Mouse (Mus musculus) MEL (cell line): ENCODE data around the gene Yeats2. TPM values are rescaled to one million over a fixed set of nuclear protein-coding genes. Genes with fewer than 3 reads are reported as not detected.

Source experiments
- DNase-seq: peaks from one replicate; pipeline ENCODE4 v3.0.0; 2011; ENCODE audit warnings: low read depth, low spot score
- H3K27ac ChIP-seq: 2 replicates; pipeline ENCODE4 v1.5.1; 2012; ENCODE audit warnings: low read depth, mild to moderate bottlenecking, control low read depth, low read length, moderate library complexity; ENCODE audit not compliant: control insufficient read depth
- H3K27me3 ChIP-seq, 2 experiments: fragments of 150-350 bp in 1 of 2; sonication (generic) in 1 of 2; 2 replicates each; pipeline ENCODE4 v1.6.1; 2012; ENCODE audit warnings: low read length in 2 of 2, mild to moderate bottlenecking in 2 of 2, improper control_type of control experiment in 1 of 2, moderate library complexity in 1 of 2; ENCODE audit not compliant: insufficient read depth in 2 of 2, control insufficient read depth in 1 of 2
- H3K36me3 ChIP-seq, 2 experiments: 2 replicates each; pipeline ENCODE4 v1.6.1; 2012 to 2014; ENCODE audit warnings: low read length in 2 of 2, improper control_type of control experiment in 1 of 2, inconsistent platforms in 1 of 2, mild to moderate bottlenecking in 1 of 2; ENCODE audit not compliant: insufficient read depth in 2 of 2, control insufficient read depth in 1 of 2
- H3K4me1 ChIP-seq, 2 experiments: fragments of 150-350 bp in 1 of 2; sonication (generic) in 1 of 2; 2 replicates each; pipeline ENCODE4 v1.6.1; 2012; ENCODE audit warnings: low read length in 2 of 2, improper control_type of control experiment in 1 of 2, mild to moderate bottlenecking in 1 of 2; ENCODE audit not compliant: insufficient read depth in 2 of 2, control insufficient read depth in 1 of 2
- H3K4me3 ChIP-seq, 2 experiments: fragments of 150-350 bp in 1 of 2; sonication (generic) in 1 of 2; 2 replicates each; pipeline ENCODE4 v1.5.1; 2012; ENCODE audit warnings: low read depth in 2 of 2, low read length in 2 of 2, mild to moderate bottlenecking in 2 of 2, moderate library complexity in 2 of 2, control low read depth in 1 of 2, improper control_type of control experiment in 1 of 2; ENCODE audit not compliant: control insufficient read depth in 1 of 2, insufficient read depth in 1 of 2
- H3K79me2 ChIP-seq: 2 replicates; pipeline ENCODE4 v1.6.1; 2012; ENCODE audit warnings: mild to moderate bottlenecking, low read length, moderate library complexity; ENCODE audit not compliant: control insufficient read depth, poor library complexity, insufficient read depth
- H3K9ac ChIP-seq: 2 replicates; pipeline ENCODE4 v1.6.1; 2012; ENCODE audit warnings: low read depth, mild to moderate bottlenecking, control low read depth, low read length, moderate library complexity; ENCODE audit not compliant: control insufficient read depth, poor library complexity, severe bottlenecking
- H3K9me3 ChIP-seq: fragments of 150-350 bp; sonication (generic); replicated peaks from 2 replicates; pipeline ENCODE4 v1.6.1; 2012; ENCODE audit warnings: mild to moderate bottlenecking, low read length, improper control_type of control experiment, moderate library complexity; ENCODE audit not compliant: insufficient read depth
- BHLHE40 ChIP-seq: IDR thresholded peaks from 2 replicates; pipeline ENCODE4 v1.6.1; 2012; ENCODE audit warnings: low read depth, mild to moderate bottlenecking, inconsistent platforms, low read length, improper control_type of control experiment, borderline replicate concordance
- CHD2 ChIP-seq: IDR thresholded peaks from 2 replicates; pipeline ENCODE4 v1.6.1; 2011; ENCODE audit warnings: low read length, improper control_type of control experiment
- CTCF ChIP-seq, 3 experiments: IDR thresholded peaks in 2 of 3; conservative IDR thresholded peaks in 1 of 3; 2 replicates each; pipeline ENCODE4 v1.5.1; 2011 to 2012; ENCODE audit warnings: low read length in 3 of 3, low read depth in 2 of 3, mild to moderate bottlenecking in 2 of 3, improper control_type of control experiment in 1 of 3, inconsistent platforms in 1 of 3, mixed read lengths in 1 of 3, moderate library complexity in 1 of 3; ENCODE audit not compliant: control insufficient read depth in 1 of 3, insufficient read depth in 1 of 3, poor library complexity in 1 of 3, severe bottlenecking in 1 of 3
- E2F4 ChIP-seq: IDR thresholded peaks from 2 replicates; pipeline ENCODE4 v1.6.1; 2011; ENCODE audit warnings: low read depth, low read length, improper control_type of control experiment, borderline replicate concordance
- ELF1 ChIP-seq: IDR thresholded peaks from 2 replicates; pipeline ENCODE4 v1.6.1; 2014; ENCODE audit warnings: low read depth, mild to moderate bottlenecking, inconsistent platforms, low read length, improper control_type of control experiment, moderate library complexity
- EP300 ChIP-seq, 2 experiments: IDR thresholded peaks; 2 replicates each; pipeline ENCODE4 v1.6.1; 2011; ENCODE audit warnings: improper control_type of control experiment in 2 of 2, low read length in 2 of 2, low read depth in 1 of 2, mild to moderate bottlenecking in 1 of 2
- ETS1 ChIP-seq: IDR thresholded peaks from 2 replicates; pipeline ENCODE4 v1.6.1; 2012; ENCODE audit warnings: low read depth, mild to moderate bottlenecking, inconsistent platforms, low read length, improper control_type of control experiment, moderate library complexity
- GABPA ChIP-seq: IDR thresholded peaks from 2 replicates; pipeline ENCODE4 v1.6.1; 2012; ENCODE audit warnings: low read depth, mild to moderate bottlenecking, inconsistent platforms, low read length, improper control_type of control experiment, moderate library complexity
- GATA1 ChIP-seq: IDR thresholded peaks from 2 replicates; pipeline ENCODE4 v1.6.1; 2011; ENCODE audit warnings: low read depth, low read length, improper control_type of control experiment
- JUND ChIP-seq: IDR thresholded peaks from 2 replicates; pipeline ENCODE4 v1.6.1; 2011; ENCODE audit warnings: low read depth, mild to moderate bottlenecking, improper control_type of control experiment, low read length
- KAT2A ChIP-seq: conservative IDR thresholded peaks from 2 replicates; pipeline ENCODE4 v1.6.1; 2012; ENCODE audit warnings: low read depth, low read length, improper control_type of control experiment, inconsistent platforms
- MAX ChIP-seq: IDR thresholded peaks from 2 replicates; pipeline ENCODE4 v1.6.1; 2011; ENCODE audit warnings: low read length, improper control_type of control experiment
- MEF2A ChIP-seq: IDR thresholded peaks from 2 replicates; pipeline ENCODE4 v1.6.1; 2014; ENCODE audit warnings: low read depth, mild to moderate bottlenecking, inconsistent platforms, low read length, improper control_type of control experiment; ENCODE audit not compliant: poor library complexity, insufficient replicate concordance, severe bottlenecking; ENCODE audit errors: extremely low read depth
- MXI1 ChIP-seq: IDR thresholded peaks from 2 replicates; pipeline ENCODE4 v1.6.1; 2011; ENCODE audit warnings: mild to moderate bottlenecking, low read depth, low read length, improper control_type of control experiment
- MYB ChIP-seq: IDR thresholded peaks from 2 replicates; pipeline ENCODE4 v1.6.1; 2011; ENCODE audit warnings: mild to moderate bottlenecking, low read depth, low read length, improper control_type of control experiment
- MYC ChIP-seq: IDR thresholded peaks from 2 replicates; pipeline ENCODE4 v1.6.1; 2011; ENCODE audit warnings: low read depth, mild to moderate bottlenecking, low read length, improper control_type of control experiment, moderate library complexity
- NELFE ChIP-seq: IDR thresholded peaks from 2 replicates; pipeline ENCODE4 v1.6.1; 2011; ENCODE audit warnings: low read depth, low read length, improper control_type of control experiment
- NRF1 ChIP-seq: IDR thresholded peaks from 2 replicates; pipeline ENCODE4 v1.6.1; 2014; ENCODE audit warnings: low read depth, mild to moderate bottlenecking, inconsistent platforms, low read length, improper control_type of control experiment, moderate library complexity; ENCODE audit not compliant: poor library complexity, insufficient read depth, severe bottlenecking
- POLR2A ChIP-seq, 2 experiments: IDR thresholded peaks; 2 replicates each; pipeline ENCODE4 v1.6.1; 2011 to 2012; ENCODE audit warnings: low read length in 2 of 2, mild to moderate bottlenecking in 2 of 2, control low read depth in 1 of 2, improper control_type of control experiment in 1 of 2, low read depth in 1 of 2, moderate library complexity in 1 of 2; ENCODE audit not compliant: control insufficient read depth in 1 of 2, insufficient read depth in 1 of 2, poor library complexity in 1 of 2
- POLR2AphosphoS2 ChIP-seq: IDR thresholded peaks from 2 replicates; pipeline ENCODE4 v1.6.1; 2011; ENCODE audit warnings: low read length, improper control_type of control experiment
- POLR2AphosphoS5 ChIP-seq: IDR thresholded peaks from 2 replicates; pipeline ENCODE4 v1.6.1; 2012; ENCODE audit warnings: low read depth, borderline replicate concordance, mild to moderate bottlenecking, inconsistent platforms, low read length, moderate library complexity, mixed read lengths
- RAD21 ChIP-seq: IDR thresholded peaks from 2 replicates; pipeline ENCODE4 v1.6.1; 2011; ENCODE audit warnings: mild to moderate bottlenecking, low read depth, low read length, improper control_type of control experiment
- RCOR1 ChIP-seq: IDR thresholded peaks from 2 replicates; pipeline ENCODE4 v1.6.1; 2012; ENCODE audit warnings: low read depth, mild to moderate bottlenecking, inconsistent platforms, low read length, improper control_type of control experiment
- SIN3A ChIP-seq: IDR thresholded peaks from 2 replicates; pipeline ENCODE4 v1.6.1; 2012; ENCODE audit warnings: low read length, improper control_type of control experiment, inconsistent platforms
- SMC3 ChIP-seq: IDR thresholded peaks from 2 replicates; pipeline ENCODE4 v1.6.1; 2011; ENCODE audit warnings: low read depth, low read length, improper control_type of control experiment
- TAL1 ChIP-seq: IDR thresholded peaks from 2 replicates; pipeline ENCODE4 v1.6.1; 2012; ENCODE audit warnings: mild to moderate bottlenecking, inconsistent platforms, low read length, moderate library complexity, mixed read lengths
- TBP ChIP-seq: IDR thresholded peaks from 2 replicates; pipeline ENCODE4 v1.8.0; 2011; ENCODE audit warnings: low read depth, low read length, improper control_type of control experiment
- UBTF ChIP-seq: IDR thresholded peaks from 2 replicates; pipeline ENCODE4 v1.6.1; 2012; ENCODE audit warnings: low read depth, mild to moderate bottlenecking, inconsistent platforms, low read length, improper control_type of control experiment, moderate library complexity, borderline replicate concordance; ENCODE audit not compliant: insufficient read depth
- USF1 ChIP-seq: IDR thresholded peaks from 2 replicates; pipeline ENCODE4 v1.6.1; 2014; ENCODE audit warnings: low read depth, mild to moderate bottlenecking, inconsistent platforms, low read length, improper control_type of control experiment, moderate library complexity
- ZC3H11A ChIP-seq: IDR thresholded peaks from 2 replicates; pipeline ENCODE4 v1.6.1; 2012; ENCODE audit warnings: low read depth, mild to moderate bottlenecking, inconsistent platforms, low read length, improper control_type of control experiment
- ZKSCAN1 ChIP-seq: IDR thresholded peaks from 2 replicates; pipeline ENCODE4 v1.6.1; 2012; ENCODE audit warnings: low read depth, mild to moderate bottlenecking, inconsistent platforms, low read length, improper control_type of control experiment, moderate library complexity
- ZNF384 ChIP-seq: IDR thresholded peaks from 2 replicates; pipeline ENCODE4 v1.6.1; 2012; ENCODE audit warnings: low read depth, mild to moderate bottlenecking, inconsistent platforms, low read length, improper control_type of control experiment
- polyA plus RNA-seq, 2 experiments: library from polyadenylated mRNA; stranded (reverse) in 1 of 2; unstranded in 1 of 2; fragments of >175 nt in 1 of 2; fragments of >200 nt in 1 of 2; gene quantifications; 2 replicates each; pipeline versions ENCODE4 v1.2.1 to v1.2.4; 2012; ENCODE audit warnings: low replicate concordance in 2 of 2, low read depth in 1 of 2; ENCODE audit not compliant: insufficient read length in 2 of 2, insufficient read depth in 1 of 2, missing spikeins in 1 of 2
- total RNA-seq: library from RNA; depleted of rRNA; stranded (reverse); fragments of 300-350 nt; gene quantifications from 2 replicates; pipeline ENCODE4 v1.2.3, GENCODE M21; 2012

Yeats2 gene
- total and polyA plus RNA-seq, 3 experiments, result 12.7 to 23.2 TPM; not detected in 1

DNA sequence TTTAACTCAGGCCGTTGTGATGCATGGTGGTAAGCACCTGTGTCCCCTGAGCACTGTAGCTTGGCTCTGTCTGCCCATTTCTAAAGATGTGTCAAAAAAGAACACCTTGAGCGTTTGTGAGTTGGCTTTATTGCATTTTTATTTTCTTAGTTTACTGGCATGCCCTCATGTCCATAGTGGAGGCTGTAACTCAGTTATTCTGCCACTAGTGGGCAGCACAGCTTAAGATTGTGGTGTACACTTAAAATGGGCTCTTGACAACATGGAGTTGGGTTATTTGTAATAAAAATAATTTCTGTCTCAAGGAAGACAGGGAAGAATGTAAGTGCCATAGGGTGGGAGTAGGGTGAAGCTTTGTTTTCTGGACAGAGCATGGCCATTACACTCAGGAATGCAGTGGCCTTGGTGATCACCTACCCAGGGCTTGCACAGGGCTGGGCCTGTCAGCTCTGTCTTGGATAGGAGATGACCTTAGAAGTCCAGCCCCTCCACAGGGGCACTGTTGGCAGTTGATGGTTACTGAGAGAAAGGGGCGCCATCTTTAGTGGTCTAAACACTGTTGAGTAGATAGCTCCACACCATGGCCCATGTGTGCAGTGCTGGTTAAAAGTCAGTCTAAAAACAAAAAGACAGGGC, 72.8 kb downstream of the Yeats2 start:
- H3K27me3 ChIP-seq, result no peaks in the 10 kb centered on the region
- no peak overlapping the region for H3K9ac ChIP-seq
- H3K9me3 ChIP-seq, result no peaks in the 10 kb centered on the region
- no peaks in the 10 kb centered on the region for H3K4me1 ChIP-seq
- peak; percentile 73 for DNase-seq
- no peak for TF ChIP-seq ZNF384
- TF ChIP-seq SIN3A, result no peak
- no peak for TF ChIP-seq MEF2A
- TF ChIP-seq USF1, result no peak
- TF ChIP-seq MAX, result no peak
- TF ChIP-seq MYC, result no peak
- no peak for TF ChIP-seq KAT2A
- TF ChIP-seq TBP, result no peak
- TF ChIP-seq ELF1, result no peak
- TF ChIP-seq ZKSCAN1, result no peak
- TF ChIP-seq UBTF, result no peak
- peak; percentile 80 for TF ChIP-seq SMC3
- TF ChIP-seq BHLHE40, result no peak
- TF ChIP-seq CHD2, result no peak
- TF ChIP-seq RAD21, result peak; percentile 81
- no peak for TF ChIP-seq RCOR1
- no peak for TF ChIP-seq POLR2AphosphoS5
- TF ChIP-seq MYB, result no peak
- no peak for TF ChIP-seq EP300 (IDR thresholded peaks at IDR 0.05; ENCODE audit: low read depth in 1 of 2, low read length in 2 of 2)
- no peak for TF ChIP-seq NRF1
- TF ChIP-seq POLR2AphosphoS2, result no peak
- TF ChIP-seq NELFE, result no peak
- no peak for TF ChIP-seq JUND
- TF ChIP-seq ZC3H11A, result peak; percentile 62
- TF ChIP-seq MXI1, result no peak
- TF ChIP-seq GATA1, result no peak
- no peak for TF ChIP-seq GABPA
- TF ChIP-seq ETS1, result no peak
- peak; percentile 59 to 88 (median 83) for TF ChIP-seq CTCF (IDR thresholded peaks at IDR 0.05 in 2 of 3, conservative IDR thresholded peaks at IDR 0.05 in 1 of 3; ENCODE audit: control insufficient read depth in 1 of 3, insufficient read depth in 1 of 3, low read depth in 2 of 3, low read length in 3 of 3, poor library complexity in 1 of 3, severe bottlenecking in 1 of 3)
- no peak for TF ChIP-seq POLR2A (IDR thresholded peaks at IDR 0.05; ENCODE audit: control insufficient read depth in 1 of 2, insufficient read depth in 1 of 2, low read depth in 1 of 2, low read length in 2 of 2, poor library complexity in 1 of 2)
- TF ChIP-seq E2F4, result no peak
- no peak for TF ChIP-seq TAL1
- TF ChIP-seq, all 39 proteins: peak for 4
- H3K27ac ChIP-seq, result no peak overlapping the region
- H3K4me3 ChIP-seq, result no peak overlapping the region
- no peaks in the 10 kb centered on the region for H3K79me2 ChIP-seq
- H3K36me3 ChIP-seq, result peaks cover 0 to 1% of the 10 kb centered on the region in 2 experiments; a peak in 2 of 4 replicates
